Mouse (Mus musculus) kidney, embryonic 15.5 days (tissue): ENCODE data around the gene Scrt2. TPM values are rescaled to one million over a fixed set of nuclear protein-coding genes. Genes with fewer than 3 reads are reported as not detected.

ENCODE experiments used
- ATAC-seq: fragments of 200-750 bp; cut with Nextera tagmentation; replicated peaks from 2 replicates; pipeline ENCODE4 v1.8.0; 2017; ENCODE audit warnings: moderate TSS enrichment; ENCODE audit not compliant: low FRiP score
- H3K27ac ChIP-seq: fragments of 300-500 bp; sonication (generic); 2 replicates; pipeline ENCODE4 v1.5.1; 2015; ENCODE audit warnings: mild to moderate bottlenecking, inconsistent platforms
- H3K27me3 ChIP-seq: fragments of 300-500 bp; sonication (generic); 2 replicates; pipeline ENCODE4 v1.6.1; 2015; ENCODE audit warnings: inconsistent platforms
- H3K36me3 ChIP-seq: fragments of 300-500 bp; sonication (generic); 2 replicates; pipeline ENCODE4 v1.6.1; 2015; ENCODE audit warnings: inconsistent platforms
- H3K4me1 ChIP-seq: fragments of 300-500 bp; sonication (generic); 2 replicates; pipeline ENCODE4 v1.6.1; 2015; ENCODE audit warnings: inconsistent platforms
- H3K4me2 ChIP-seq: fragments of 300-500 bp; sonication (generic); 2 replicates; pipeline ENCODE4 v1.6.1; 2015; ENCODE audit warnings: moderate library complexity, mild to moderate bottlenecking, inconsistent platforms
- H3K4me3 ChIP-seq: fragments of 300-500 bp; sonication (generic); replicated peaks from 2 replicates; pipeline ENCODE4 v1.5.1; 2015; ENCODE audit warnings: mild to moderate bottlenecking, inconsistent platforms
- H3K9ac ChIP-seq: fragments of 300-500 bp; sonication (generic); 2 replicates; pipeline ENCODE4 v1.6.1; 2015; ENCODE audit warnings: mild to moderate bottlenecking, inconsistent platforms
- H3K9me3 ChIP-seq: fragments of 300-500 bp; sonication (generic); replicated peaks from 2 replicates; pipeline ENCODE4 v1.6.1; 2016; ENCODE audit warnings: inconsistent platforms
- WGBS: fragments of 180-500 bp; shearing (Covaris S2); methylation state at CpG from one replicate; pipeline ENCODE4 v1.1.7; 2015; ENCODE audit warnings: mixed read lengths; 5-methylcytosine and 5-hydroxymethylcytosine counted together
- polyA plus RNA-seq: library from polyadenylated mRNA; unstranded; fragments of >200 nt; fragmentation: Nextera tagmentation; extraction: Ambion mirVana; gene quantifications from 2 replicates; pipeline ENCODE4 v1.2.1, GENCODE M21; 2015

Scrt2 gene
- polyA plus RNA-seq, 1 experiment from 2014 or later, result 0.04 TPM

DNA sequence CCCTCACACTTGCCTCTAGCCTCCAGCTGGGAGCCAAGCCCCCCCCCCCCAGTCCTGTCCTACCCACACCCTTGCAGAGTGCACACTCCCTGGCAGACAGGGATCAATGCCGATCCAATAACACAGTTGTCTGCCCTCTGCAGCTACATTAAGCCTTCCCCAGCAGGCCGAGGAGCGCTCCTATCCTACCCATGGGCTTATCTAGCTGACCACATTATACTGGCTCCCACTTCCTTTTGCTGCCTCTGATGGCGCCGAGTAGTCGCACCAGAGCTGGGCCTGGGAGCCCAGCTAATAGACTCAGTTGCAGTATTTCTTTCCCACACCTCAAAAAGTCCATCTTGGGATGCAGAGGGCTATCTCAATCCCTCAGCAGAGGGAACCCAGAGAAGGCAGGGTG, 4.1 kb downstream of the Scrt2 start:
- Histone ChIP-seq H3K27ac (no peak overlapping the region), H3K4me2 (no peak overlapping the region), H3K9me3 (no peaks in the 10 kb centered on the region), H3K27me3 (peaks cover 78% of the 10 kb centered on the region), H3K4me1 (peaks cover 14% of the 10 kb centered on the region), H3K4me3 (no peak overlapping the region), H3K36me3 (no peaks in the 10 kb centered on the region), H3K9ac (no peak overlapping the region)
- ATAC-seq, result no peak
- WGBS, result 87% methylated on average over 6 of the region's 6 CpGs

DNA sequence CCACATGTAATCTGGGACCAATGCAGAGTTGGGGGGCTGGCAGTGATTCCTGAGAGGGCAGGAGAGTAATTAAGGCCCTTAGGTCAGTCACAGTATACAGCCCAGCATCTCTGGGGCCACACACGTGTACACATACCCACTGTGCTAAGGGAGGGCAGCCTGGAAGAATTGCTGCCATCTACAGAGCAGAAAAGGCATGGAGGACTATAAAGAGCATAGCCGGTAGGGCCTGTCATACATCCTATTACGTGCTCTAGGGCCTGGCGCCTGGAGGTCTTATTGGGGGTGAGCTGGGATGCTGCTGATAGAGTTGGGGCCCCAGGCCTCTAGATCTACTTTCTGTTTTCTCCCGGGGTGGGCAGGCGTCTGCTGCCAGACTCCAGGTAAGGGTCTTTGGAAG, 5.1 kb downstream of the Scrt2 start:
- no peak for ATAC-seq
- H3K9ac ChIP-seq, result no peak overlapping the region
- H3K9me3 ChIP-seq, result no peaks in the 10 kb centered on the region
- peaks cover 79% of the 10 kb centered on the region for H3K27me3 ChIP-seq
- WGBS, result 77% methylated on average over 6 of the region's 6 CpGs
- no peaks in the 10 kb centered on the region for H3K36me3 ChIP-seq
- H3K4me3 ChIP-seq, result no peak overlapping the region
- H3K4me1 ChIP-seq, result peaks cover 5% of the 10 kb centered on the region
- H3K27ac ChIP-seq, result no peak overlapping the region
- no peak overlapping the region for H3K4me2 ChIP-seq

DNA sequence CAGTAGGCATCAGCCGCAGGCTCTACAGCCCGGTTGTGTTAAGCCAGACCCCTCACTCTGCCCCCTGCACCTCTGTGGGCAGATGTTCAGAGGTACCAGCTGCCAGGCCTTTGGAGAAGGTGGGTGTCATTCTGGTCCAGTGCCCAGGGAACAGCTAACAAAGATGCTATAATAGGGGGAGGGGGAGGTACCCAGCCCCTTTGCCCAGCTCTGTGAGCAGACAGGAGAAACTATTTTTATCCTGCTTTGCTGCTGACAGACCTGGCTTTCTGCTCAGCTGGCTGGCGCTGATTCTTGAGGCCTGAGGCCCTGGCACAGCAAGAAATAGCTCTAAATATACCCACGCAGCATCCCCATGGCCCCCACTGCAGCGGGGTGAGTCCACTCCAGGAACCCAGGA, 5.8 kb downstream of the Scrt2 start:
- WGBS, result 85% methylated on average over 5 of the region's 5 CpGs
- no peak overlapping the region for H3K27ac ChIP-seq
- peaks cover 2% of the 10 kb centered on the region for H3K4me1 ChIP-seq
- no peaks in the 10 kb centered on the region for H3K36me3 ChIP-seq
- no peaks in the 10 kb centered on the region for H3K9me3 ChIP-seq
- ATAC-seq, result no peak
- no peak overlapping the region for H3K9ac ChIP-seq
- H3K4me2 ChIP-seq, result no peak overlapping the region
- H3K4me3 ChIP-seq, result no peak overlapping the region
- peaks cover 80% of the 10 kb centered on the region for H3K27me3 ChIP-seq

DNA sequence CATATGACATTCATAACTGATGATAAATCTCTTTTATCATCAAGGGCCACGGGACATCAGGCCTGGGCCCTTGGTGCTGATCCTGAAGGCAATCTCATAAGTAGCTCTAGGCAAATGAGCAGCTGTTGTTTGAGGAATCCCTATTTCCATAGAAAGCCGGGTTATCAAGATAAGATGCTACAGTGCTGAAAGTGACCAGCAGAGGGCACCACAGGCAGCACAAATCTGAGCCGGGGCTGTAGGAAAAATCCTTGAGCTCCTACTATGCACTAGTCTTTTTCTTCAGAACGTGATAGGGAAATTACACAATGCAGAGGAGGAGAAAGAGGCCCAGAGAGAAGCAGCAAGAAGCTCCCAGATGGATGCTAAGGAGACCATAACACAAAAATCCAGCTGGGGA, 7.7 kb downstream of the Scrt2 start:
- no peak for ATAC-seq
- H3K27me3 ChIP-seq, result peaks cover 80% of the 10 kb centered on the region
- 13% methylated on average over 4 of the region's 4 CpGs for WGBS
- H3K36me3 ChIP-seq, result no peaks in the 10 kb centered on the region
- H3K4me1 ChIP-seq, result peaks cover 12% of the 10 kb centered on the region
- H3K4me2 ChIP-seq, result no peak overlapping the region
- no peak overlapping the region for H3K27ac ChIP-seq
- no peak overlapping the region for H3K4me3 ChIP-seq
- H3K9ac ChIP-seq, result no peak overlapping the region
- no peaks in the 10 kb centered on the region for H3K9me3 ChIP-seq

DNA sequence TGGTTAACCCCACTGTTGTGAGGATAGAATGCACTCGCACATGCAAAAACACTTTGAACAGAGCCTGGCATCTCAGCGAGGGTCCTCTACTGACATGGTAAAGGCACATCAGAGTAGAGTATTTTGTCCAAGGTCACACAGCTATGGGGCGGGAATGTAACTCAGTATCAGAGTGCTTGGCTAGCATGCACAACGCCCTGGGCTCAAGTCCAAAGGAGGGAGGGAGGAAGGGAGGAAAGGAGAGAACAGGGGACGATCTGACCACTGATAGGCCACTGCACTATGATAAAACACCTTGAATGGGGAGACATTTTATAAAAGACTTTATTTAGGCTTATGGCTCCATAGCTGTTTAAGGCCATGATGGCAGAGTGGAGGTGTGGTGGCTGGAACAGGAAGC, 8.3 kb downstream of the Scrt2 start:
- WGBS, result 77% methylated on average over 5 of the region's 5 CpGs
- Histone ChIP-seq H3K27ac (no peak overlapping the region), H3K27me3 (peaks cover 80% of the 10 kb centered on the region), H3K4me3 (no peak overlapping the region), H3K4me2 (no peak overlapping the region), H3K4me1 (peaks cover 13% of the 10 kb centered on the region), H3K9ac (no peak overlapping the region), H3K9me3 (no peaks in the 10 kb centered on the region), H3K36me3 (no peaks in the 10 kb centered on the region)
- ATAC-seq, result no peak

DNA sequence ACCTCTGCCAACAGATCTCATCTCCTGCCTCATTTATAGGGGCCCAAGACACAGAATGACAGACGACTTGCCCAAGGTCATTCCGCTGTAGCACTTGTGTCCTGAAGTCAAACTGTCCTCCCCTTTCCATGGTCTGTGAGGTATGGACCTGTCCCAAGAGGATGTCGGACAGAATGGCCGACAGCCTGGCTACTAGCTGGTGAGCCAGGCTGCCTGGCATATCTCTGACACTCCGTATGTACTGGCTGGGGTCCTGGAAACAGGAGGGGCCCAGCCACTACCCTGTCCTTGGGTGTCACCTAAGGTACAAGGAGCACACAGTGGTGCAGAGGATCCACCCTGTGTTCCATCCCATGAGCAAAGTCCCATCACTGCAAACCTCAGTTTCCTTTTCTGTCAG, 9.2 kb downstream of the Scrt2 start:
- no peak overlapping the region for H3K9ac ChIP-seq
- H3K9me3 ChIP-seq, result no peaks in the 10 kb centered on the region
- no peak overlapping the region for H3K4me2 ChIP-seq
- WGBS, result 87% methylated on average over 5 of the region's 5 CpGs
- no peaks in the 10 kb centered on the region for H3K36me3 ChIP-seq
- peaks cover 80% of the 10 kb centered on the region for H3K27me3 ChIP-seq
- no peak overlapping the region for H3K4me3 ChIP-seq
- H3K4me1 ChIP-seq, result peaks cover 22% of the 10 kb centered on the region
- no peak for ATAC-seq
- no peak overlapping the region for H3K27ac ChIP-seq

DNA sequence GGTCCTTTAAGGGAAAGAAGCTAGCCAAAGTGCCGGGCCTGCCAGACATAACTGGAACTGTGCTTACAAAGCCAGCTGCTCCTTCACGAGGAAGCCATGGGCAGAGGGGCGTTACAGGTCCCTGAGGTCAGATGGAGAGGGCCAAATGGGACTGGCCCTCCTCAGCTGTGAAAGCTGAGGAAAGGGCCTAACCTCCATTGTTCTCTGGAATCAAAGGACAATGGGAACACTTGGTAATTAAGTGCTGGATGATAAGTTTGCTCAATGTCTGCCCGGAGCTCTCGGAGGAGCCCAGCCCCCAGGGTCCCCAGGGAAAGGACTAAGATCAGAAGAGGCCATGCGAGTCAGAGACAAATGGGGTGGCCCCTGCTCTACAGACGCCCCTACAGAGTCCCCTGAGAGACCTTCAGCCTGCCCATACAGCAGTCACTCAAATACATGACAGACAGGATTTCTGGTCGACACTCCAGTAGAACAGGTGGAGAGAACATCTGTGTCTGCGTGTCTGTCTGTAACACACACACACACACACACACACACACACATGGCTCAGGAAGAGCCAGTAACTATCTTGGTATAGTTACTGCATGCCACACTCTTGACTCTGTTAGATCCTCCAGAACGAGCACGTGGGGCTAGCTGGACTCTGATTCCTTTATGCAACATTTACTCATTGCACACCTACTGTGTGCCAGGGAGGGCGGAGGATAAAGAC, 10.2 kb downstream of the Scrt2 start:
- peaks cover 22% of the 10 kb centered on the region for H3K4me1 ChIP-seq
- peaks cover 87% of the 10 kb centered on the region for H3K27me3 ChIP-seq
- 24% methylated on average over 12 of the region's 12 CpGs for WGBS
- no peak for ATAC-seq
- no peak overlapping the region for H3K4me3 ChIP-seq
- no peaks in the 10 kb centered on the region for H3K36me3 ChIP-seq
- no peak overlapping the region for H3K4me2 ChIP-seq
- no peak overlapping the region for H3K9ac ChIP-seq
- no peak overlapping the region for H3K27ac ChIP-seq
- H3K9me3 ChIP-seq, result no peaks in the 10 kb centered on the region

DNA sequence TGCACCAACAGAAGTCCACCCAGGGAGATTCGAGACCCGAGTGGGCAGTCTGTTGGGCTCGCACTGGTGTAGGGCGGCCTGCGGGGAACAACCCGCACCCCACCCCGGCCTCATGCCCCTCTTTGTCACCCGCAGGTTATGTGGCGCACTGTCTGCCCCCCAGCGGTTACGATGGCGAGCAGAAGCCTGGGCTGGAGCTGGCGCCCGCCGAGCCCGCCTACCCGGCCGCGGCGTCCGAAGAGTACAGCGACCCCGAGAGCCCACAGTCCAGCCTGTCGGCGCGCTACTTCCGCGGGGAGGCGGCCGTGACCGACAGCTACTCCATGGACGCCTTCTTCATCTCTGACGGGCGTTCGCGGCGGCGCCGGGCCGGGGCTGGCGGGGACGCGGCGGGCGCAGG, 11.6 kb downstream of the Scrt2 start:
- ATAC-seq, result no peak; the same call in 1 of the 2 replicates
- H3K36me3 ChIP-seq, result no peaks in the 10 kb centered on the region
- H3K4me1 ChIP-seq, result peaks cover 22% of the 10 kb centered on the region
- H3K4me3 ChIP-seq, result peak overlapping the region; percentile 50
- H3K4me2 ChIP-seq, result peak overlapping the region; percentile 71
- no peak overlapping the region for H3K9ac ChIP-seq
- H3K9me3 ChIP-seq, result no peaks in the 10 kb centered on the region
- no peak overlapping the region for H3K27ac ChIP-seq
- peaks cover 97% of the 10 kb centered on the region for H3K27me3 ChIP-seq
- 8% methylated on average over 35 of the region's 45 CpGs for WGBS

DNA sequence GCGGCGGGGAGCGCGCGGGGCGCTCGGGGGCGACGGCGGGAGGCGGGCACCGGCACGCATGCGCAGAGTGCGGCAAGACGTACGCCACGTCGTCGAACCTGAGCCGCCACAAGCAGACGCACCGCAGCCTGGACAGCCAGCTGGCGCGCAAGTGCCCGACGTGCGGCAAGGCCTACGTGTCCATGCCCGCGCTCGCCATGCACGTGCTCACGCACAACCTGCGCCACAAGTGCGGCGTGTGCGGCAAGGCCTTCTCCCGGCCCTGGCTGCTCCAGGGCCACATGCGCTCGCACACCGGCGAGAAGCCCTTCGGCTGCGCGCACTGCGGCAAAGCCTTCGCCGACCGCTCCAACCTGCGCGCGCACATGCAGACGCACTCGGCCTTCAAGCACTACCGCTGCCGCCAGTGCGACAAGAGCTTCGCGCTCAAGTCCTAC, 12.0 kb downstream of the Scrt2 start:
- Histone ChIP-seq H3K9me3 (no peaks in the 10 kb centered on the region), H3K4me3 (peak overlapping the region; percentile 50), H3K9ac (no peak overlapping the region), H3K27ac (no peak overlapping the region), H3K36me3 (no peaks in the 10 kb centered on the region), H3K27me3 (peaks cover 98% of the 10 kb centered on the region), H3K4me2 (peak overlapping the region; percentile 71), H3K4me1 (peaks cover 22% of the 10 kb centered on the region)
- 2% methylated on average over 56 of the region's 60 CpGs for WGBS
- no peak for ATAC-seq

DNA sequence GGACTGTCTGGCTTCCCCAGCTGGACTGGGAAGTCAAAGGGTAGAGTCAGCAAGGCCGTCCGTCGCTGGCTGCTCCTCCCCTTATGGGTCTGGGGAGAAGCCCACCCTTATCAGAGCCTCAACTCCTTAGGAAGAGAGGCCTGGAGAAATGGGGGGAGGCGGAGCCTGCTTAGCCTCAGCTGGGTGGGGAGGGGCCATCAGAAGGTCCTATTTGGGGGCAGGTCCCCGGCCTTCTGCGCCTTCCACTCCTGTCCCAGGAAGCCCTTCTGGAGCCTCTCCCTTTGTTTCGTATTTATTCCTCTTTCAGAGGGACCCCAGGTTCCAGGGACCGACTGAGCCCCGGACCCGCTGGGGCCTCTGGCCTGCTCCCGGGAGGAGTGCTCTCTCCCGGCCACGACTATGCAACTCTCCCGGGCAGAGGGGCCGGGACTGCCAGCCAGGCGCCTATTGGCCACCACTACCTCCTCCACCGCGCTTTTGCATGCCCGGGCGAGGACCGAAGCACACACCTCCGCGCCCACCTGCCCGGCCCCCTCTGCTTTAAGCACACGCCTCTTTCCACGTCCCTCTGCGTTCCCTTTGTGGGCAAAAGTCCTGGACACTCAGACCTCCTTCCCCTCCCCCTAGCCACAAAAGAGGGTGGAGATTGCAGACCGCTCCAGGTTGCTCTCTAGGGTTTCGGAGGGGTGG, 13.7 kb downstream of the Scrt2 start:
- Histone ChIP-seq H3K27ac (no peak overlapping the region), H3K4me2 (peak overlapping the region; percentile 60), H3K9ac (no peak overlapping the region), H3K4me3 (peak overlapping the region; percentile 26), H3K36me3 (no peaks in the 10 kb centered on the region), H3K4me1 (peaks cover 22% of the 10 kb centered on the region), H3K9me3 (no peaks in the 10 kb centered on the region), H3K27me3 (peaks cover 89% of the 10 kb centered on the region)
- 5% methylated on average over 29 of the region's 29 CpGs for WGBS
- peak; percentile 62 for ATAC-seq

DNA sequence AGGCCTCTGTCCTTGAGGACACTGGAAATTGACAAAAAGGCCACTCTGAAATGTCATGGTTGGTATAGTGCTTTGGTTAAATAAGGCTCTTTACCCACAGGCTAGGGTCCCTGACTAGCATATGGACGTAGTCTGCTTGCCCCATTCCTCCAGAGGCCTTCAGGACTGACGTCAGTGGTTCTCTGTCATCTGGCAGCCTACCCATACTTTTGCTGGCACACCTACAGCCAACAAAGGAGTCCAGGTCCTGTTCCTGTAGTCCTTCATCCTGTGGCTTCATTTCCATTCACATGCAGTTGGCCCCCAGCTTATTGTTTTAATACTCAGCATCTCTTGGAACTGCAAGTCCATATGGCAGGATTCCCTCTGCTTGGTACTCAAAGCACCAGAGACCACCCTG, 15.6 kb downstream of the Scrt2 start:
- Histone ChIP-seq H3K4me1 (peaks cover 22% of the 10 kb centered on the region), H3K36me3 (no peaks in the 10 kb centered on the region), H3K27me3 (peaks cover 84% of the 10 kb centered on the region), H3K4me3 (no peak overlapping the region), H3K27ac (no peak overlapping the region), H3K9me3 (no peaks in the 10 kb centered on the region), H3K4me2 (no peak overlapping the region), H3K9ac (no peak overlapping the region)
- ATAC-seq, result no peak
- 83% methylated on average over 2 of the region's 2 CpGs for WGBS

DNA sequence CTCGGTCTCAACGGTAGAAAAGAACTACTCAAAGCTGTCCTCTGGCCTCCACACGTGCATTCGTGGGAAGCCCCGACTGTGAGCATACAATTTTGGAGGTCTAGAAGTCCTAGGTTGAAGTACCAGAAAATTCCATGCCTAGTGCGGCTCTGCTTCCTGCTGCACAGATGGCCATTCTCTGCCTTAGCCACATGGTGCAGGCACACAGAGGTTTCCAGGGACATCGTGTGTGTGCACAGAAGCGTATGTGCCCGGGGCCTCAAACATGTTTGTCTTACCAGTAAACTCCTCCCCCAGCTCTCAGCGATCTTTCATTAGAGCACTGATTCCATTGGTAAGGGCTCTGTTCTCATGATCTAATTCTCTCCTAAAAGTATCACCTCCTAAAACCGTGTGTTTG, 16.6 kb downstream of the Scrt2 start:
- Histone ChIP-seq H3K9ac (no peak overlapping the region), H3K9me3 (no peaks in the 10 kb centered on the region), H3K27ac (no peak overlapping the region), H3K27me3 (peaks cover 85% of the 10 kb centered on the region), H3K4me3 (no peak overlapping the region), H3K36me3 (no peaks in the 10 kb centered on the region), H3K4me2 (no peak overlapping the region), H3K4me1 (peaks cover 20% of the 10 kb centered on the region)
- 72% methylated on average over 11 of the region's 11 CpGs for WGBS
- ATAC-seq, result no peak
